Mouse (Mus musculus): ENCODE results near the gene P2rx3.

DNA sequence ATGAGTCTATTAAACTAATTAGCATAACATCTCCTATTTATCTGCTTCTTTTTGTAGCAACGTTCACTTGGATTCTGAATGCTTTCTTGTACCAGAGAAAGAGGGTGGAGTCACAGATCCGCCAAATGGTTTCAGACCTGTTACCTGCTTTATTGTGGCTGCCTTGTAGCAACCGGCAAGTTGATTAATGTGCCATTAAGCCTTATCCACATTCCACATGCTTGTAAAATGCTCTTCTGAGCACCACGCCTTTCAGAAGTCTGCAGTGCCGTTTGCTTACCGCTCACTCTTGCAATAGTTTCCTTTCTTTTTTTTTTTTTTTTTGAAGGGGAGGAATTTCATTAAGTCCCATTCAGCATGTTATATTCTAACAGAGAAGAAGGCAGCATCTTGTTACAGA lies 7.4 kb downstream of the P2rx3 start:
- no peak for TF ChIP-seq GATA1 (IDR thresholded peaks at IDR 0.05; ENCODE audit: borderline replicate concordance, low read length)
- TF ChIP-seq FLI1 (IDR thresholded peaks at IDR 0.05; ENCODE audit: low read length) = no peak

Measured in megakaryocyte, embryonic 14.5 days (primary cell).